Mouse (Mus musculus) liver, adult 2 months (tissue): ENCODE measurements around the gene Wwox. TPM values are rescaled to one million over a fixed set of nuclear protein-coding genes. Genes with fewer than 3 reads are reported as not detected.
A peak's percentile ranks its signal among the peaks of the same experiment; 100 is the strongest.

Experiments used
- DNase-seq: peaks from one replicate; pipeline ENCODE4 v3.0.0-alpha.2; 2011; ENCODE audit warnings: low read depth, low spot score; ENCODE audit errors: extremely low read depth
- H3K27ac ChIP-seq: fragments of 200-500 bp; replicated peaks from 2 replicates; pipeline ENCODE4 v1.5.1; 2012; ENCODE audit warnings: low read depth, mild to moderate bottlenecking, control low read depth, inconsistent platforms, low read length; ENCODE audit not compliant: insufficient read depth
- H3K27me3 ChIP-seq: fragments of 200-500 bp; 2 replicates; pipeline ENCODE4 v1.6.1; 2012; ENCODE audit warnings: mild to moderate bottlenecking, moderate library complexity, low read length, inconsistent platforms; ENCODE audit not compliant: control insufficient read depth, insufficient read depth
- H3K36me3 ChIP-seq: fragments of 200-500 bp; 2 replicates; pipeline ENCODE4 v1.6.1; 2012; ENCODE audit warnings: low read length, inconsistent platforms; ENCODE audit not compliant: control insufficient read depth, insufficient read depth
- H3K4me1 ChIP-seq: fragments of 200-500 bp; 2 replicates; pipeline ENCODE4 v1.6.1; 2011; ENCODE audit warnings: low read length; ENCODE audit not compliant: control insufficient read depth, insufficient read depth
- H3K4me3 ChIP-seq: fragments of 200-500 bp; 2 replicates; pipeline ENCODE4 v1.5.1; 2011; ENCODE audit warnings: low read depth, mild to moderate bottlenecking, control low read depth, low read length, moderate library complexity; ENCODE audit not compliant: insufficient read depth
- H3K79me2 ChIP-seq: fragments of 200-500 bp; 2 replicates; pipeline ENCODE4 v1.6.1; 2012; ENCODE audit warnings: inconsistent platforms, mild to moderate bottlenecking, low read length, moderate library complexity; ENCODE audit not compliant: control insufficient read depth, insufficient read depth
- H3K9ac ChIP-seq: fragments of 200-500 bp; 2 replicates; pipeline ENCODE4 v1.6.1; 2012; ENCODE audit warnings: low read depth, mild to moderate bottlenecking, control low read depth, inconsistent platforms, low read length
- CTCF ChIP-seq: fragments of 200-500 bp; IDR thresholded peaks from 2 replicates; pipeline ENCODE4 v1.5.1; 2011; ENCODE audit warnings: low read depth, low read length, control low read depth
- POLR2A ChIP-seq: fragments of 200-500 bp; IDR thresholded peaks from 2 replicates; pipeline ENCODE4 v1.6.1; 2011; ENCODE audit warnings: low read length, control low read depth; ENCODE audit not compliant: insufficient read depth; ENCODE audit errors: extremely low read depth
- WGBS: fragments of 180-500 bp; shearing (Covaris S2); methylation state at CpG from one replicate; pipeline ENCODE4 v1.1.7; 2018; 5-methylcytosine and 5-hydroxymethylcytosine counted together
- polyA plus RNA-seq: library from polyadenylated mRNA; depleted of rRNA; stranded (reverse); fragments of >200 nt; gene quantifications from 2 replicates; pipeline ENCODE4 v1.2.3, GENCODE M21; 2012
- total RNA-seq: library from RNA; depleted of rRNA; stranded (reverse); fragments of >200 nt; gene quantifications from 2 replicates; pipeline ENCODE4 v1.2.3, GENCODE M21; 2014

The Wwox gene
- total and polyA plus RNA-seq, 2 experiments: 7.2 to 10.0 TPM

- peak; percentile 57 for DNase-seq
- Histone ChIP-seq H3K4me3 (no peak overlapping the region), H3K36me3 (no peaks in the 10 kb centered on the region), H3K27me3 (no peaks in the 10 kb centered on the region), H3K9ac (no peak overlapping the region), H3K79me2 (no peaks in the 10 kb centered on the region), H3K4me1 (no peaks in the 10 kb centered on the region), H3K27ac (no peak overlapping the region)
- WGBS: 48% methylated on average over 2 of the region's 2 CpGs
- TF ChIP-seq CTCF (no peak), POLR2A (no peak)
These were observed 320.2 kb downstream of the Wwox start for GRCm38 (mm10) chr8:114759621-114760020.

GRCm38 (mm10) chr8:114768536-114768935 lies 329.1 kb downstream of the Wwox start:
- no peak overlapping the region for H3K4me3 ChIP-seq

GRCm38 (mm10) chr8:114770856-114771776 lies 331.7 kb downstream of the Wwox start:
- WGBS: 62% methylated on average over 31 of the region's 31 CpGs
- no peaks in the 10 kb centered on the region for H3K27me3 ChIP-seq
- H3K79me2 ChIP-seq: no peaks in the 10 kb centered on the region
- peaks cover 9% of the 10 kb centered on the region for H3K4me1 ChIP-seq
- no peaks in the 10 kb centered on the region for H3K36me3 ChIP-seq
- DNase-seq: peak; percentile 65
- TF ChIP-seq POLR2A (no peak), CTCF (peak; percentile 67; the same call in 1 of the 2 replicates)
- no peak overlapping the region for H3K4me3 ChIP-seq
- H3K9ac ChIP-seq: no peak overlapping the region
- no peak overlapping the region for H3K27ac ChIP-seq

More at GRCm38 (mm10) chr8:114768536-114768935, 329.1 kb downstream of the Wwox start:
- TF ChIP-seq CTCF (no peak), POLR2A (no peak)
- Histone ChIP-seq H3K79me2 (no peaks in the 10 kb centered on the region), H3K36me3 (no peaks in the 10 kb centered on the region), H3K27me3 (no peaks in the 10 kb centered on the region), H3K4me1 (peaks cover 7% of the 10 kb centered on the region), H3K27ac (no peak overlapping the region), H3K9ac (no peak overlapping the region)
- 90% methylated on average over 3 of the region's 3 CpGs for WGBS
- no peak for DNase-seq

- DNase-seq: no peak
- no peak overlapping the region for H3K4me3 ChIP-seq
- peaks cover 13% of the 10 kb centered on the region for H3K4me1 ChIP-seq
- TF ChIP-seq CTCF (no peak), POLR2A (no peak)
- WGBS: 70% methylated on average over 1 of the region's 1 CpGs
- no peak overlapping the region for H3K9ac ChIP-seq
- no peaks in the 10 kb centered on the region for H3K36me3 ChIP-seq
- no peak overlapping the region for H3K27ac ChIP-seq
- no peaks in the 10 kb centered on the region for H3K27me3 ChIP-seq
- no peaks in the 10 kb centered on the region for H3K79me2 ChIP-seq
These were observed 332.9 kb downstream of the Wwox start for GRCm38 (mm10) chr8:114772276-114772849.

GRCm38 (mm10) chr8:114773461-114774414 lies 334.3 kb downstream of the Wwox start:
- peak overlapping the region; percentile 33; the same call in 1 of the 2 replicates for H3K9ac ChIP-seq
- peaks cover 18% of the 10 kb centered on the region for H3K4me1 ChIP-seq
- WGBS: 12% methylated on average over 23 of the region's 23 CpGs
- peak; percentile 81 for DNase-seq
- no peaks in the 10 kb centered on the region for H3K36me3 ChIP-seq
- H3K27me3 ChIP-seq: no peaks in the 10 kb centered on the region
- H3K4me3 ChIP-seq: no peak overlapping the region
- H3K79me2 ChIP-seq: no peaks in the 10 kb centered on the region
- TF ChIP-seq POLR2A: no peak
- H3K27ac ChIP-seq: peak overlapping the region; percentile 45; the same call in 1 of the 2 replicates
